Mouse (Mus musculus) small intestine, adult 2 months (tissue): ENCODE results near the gene Dennd4b. TPM values are rescaled to one million over a fixed set of nuclear protein-coding genes. Genes with fewer than 3 reads are reported as not detected.
A peak's percentile ranks its signal among the peaks of the same experiment; 100 is the strongest.

Source experiments
- H3K27ac ChIP-seq: fragments of 200-500 bp; 2 replicates; pipeline ENCODE4 v1.5.1; 2012; ENCODE audit warnings: low read depth, low read length, control low read depth, inconsistent platforms; ENCODE audit not compliant: insufficient read depth
- H3K27me3 ChIP-seq: fragments of 200-500 bp; 2 replicates; pipeline ENCODE4 v1.6.1; 2012; ENCODE audit warnings: mild to moderate bottlenecking, moderate library complexity, low read length, inconsistent platforms; ENCODE audit not compliant: control insufficient read depth, insufficient read depth
- H3K36me3 ChIP-seq: fragments of 200-500 bp; 2 replicates; pipeline ENCODE4 v1.6.1; 2012; ENCODE audit warnings: mild to moderate bottlenecking, low read length, control low read depth, inconsistent platforms; ENCODE audit not compliant: control insufficient read depth, insufficient read depth
- H3K4me1 ChIP-seq: fragments of 200-500 bp; 2 replicates; pipeline ENCODE4 v1.6.1; 2012; ENCODE audit warnings: low read length, inconsistent platforms, mixed read lengths; ENCODE audit not compliant: control insufficient read depth, insufficient read depth, insufficient read length
- H3K4me3 ChIP-seq: fragments of 200-500 bp; 2 replicates; pipeline ENCODE4 v1.5.1; 2012; ENCODE audit warnings: low read depth, mild to moderate bottlenecking, control low read depth, inconsistent platforms, low read length, moderate library complexity
- CTCF ChIP-seq: fragments of 200-500 bp; IDR thresholded peaks from 2 replicates; pipeline ENCODE4 v1.5.1; 2012; ENCODE audit warnings: low read depth, mild to moderate bottlenecking, control low read depth, inconsistent platforms, low read length, moderate library complexity, mixed read lengths; ENCODE audit not compliant: insufficient replicate concordance, insufficient read length; ENCODE audit errors: extremely low read depth
- POLR2A ChIP-seq: fragments of 200-500 bp; IDR thresholded peaks from 2 replicates; pipeline ENCODE4 v1.6.1; 2012; ENCODE audit warnings: low read depth, mild to moderate bottlenecking, control low read depth, inconsistent platforms, low read length, moderate library complexity
- WGBS: fragments of 180-500 bp; shearing (Covaris S2); methylation state at CpG from one replicate; pipeline ENCODE4 v1.1.7; 2018; 5-methylcytosine and 5-hydroxymethylcytosine counted together
- polyA plus RNA-seq: library from polyadenylated mRNA; depleted of rRNA; stranded (reverse); fragments of >200 nt; gene quantifications from 2 replicates; pipeline ENCODE4 v1.2.3, GENCODE M21; 2012

Gene Dennd4b
- polyA plus RNA-seq, 1 experiment, result 14.1 TPM

DNA sequence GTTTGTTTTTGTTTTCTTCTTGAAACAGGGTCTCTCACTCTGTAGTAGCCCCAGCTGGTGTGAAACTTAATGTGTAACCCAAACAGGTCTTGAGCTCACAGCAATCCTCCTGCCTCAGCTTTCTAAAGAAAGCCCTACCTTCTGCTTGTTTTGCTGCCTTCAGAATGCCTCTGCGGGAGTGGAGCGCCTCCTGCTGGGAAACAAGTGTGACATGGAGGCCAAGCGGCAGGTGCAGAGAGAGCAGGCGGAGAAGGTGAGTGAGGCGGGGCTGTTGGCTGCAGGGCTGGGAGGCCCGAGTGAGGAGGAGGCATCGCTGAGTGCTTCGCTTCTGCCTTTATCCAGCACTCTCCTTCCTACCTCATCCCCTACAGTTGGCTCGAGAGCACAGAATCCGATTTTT, 40.7 kb upstream of the Dennd4b start:
- Histone ChIP-seq H3K4me3 (no peak overlapping the region), H3K4me1 (peaks cover 2% of the 10 kb centered on the region; the same call in 1 of the 2 replicates), H3K27me3 (no peaks in the 10 kb centered on the region), H3K27ac (no peak overlapping the region), H3K36me3 (0 out of 2 replicates have a peak, but pooled peaks cover 1% of the 10 kb centered on the region)
- WGBS, result 80% methylated on average over 10 of the region's 10 CpGs
- no peak for TF ChIP-seq POLR2A
- TF ChIP-seq CTCF, result no peak

- whole genome bisulfite sequencing, result 11% methylated on average over 8 of the region's 8 CpGs
- H3K4me3 ChIP-seq, result peak overlapping the region; percentile 82
- peaks cover 19% of the 10 kb centered on the region for H3K36me3 ChIP-seq
- H3K27ac ChIP-seq, result peak overlapping the region; percentile 23; the same call in 1 of the 2 replicates
- no peak for TF ChIP-seq CTCF
- H3K4me1 ChIP-seq, result no peaks in the 10 kb centered on the region
- no peaks in the 10 kb centered on the region for H3K27me3 ChIP-seq
Measured at GRCm38 (mm10) chr3:90231075-90231474, 33.9 kb upstream of the Dennd4b start.

- Histone ChIP-seq H3K4me1 (no peaks in the 10 kb centered on the region), H3K27ac (peak within 1 kb of the TSS; percentile 79), H3K4me3 (peak within 1 kb of the TSS; percentile 82), H3K36me3 (peaks cover 22% of the 10 kb centered on the region), H3K27me3 (no peaks in the 10 kb centered on the region)
- under 1% methylated on average over 61 of the region's 61 CpGs for WGBS
- no peak for TF ChIP-seq CTCF
- peak; percentile 94 for TF ChIP-seq POLR2A
Measured at GRCm38 (mm10) chr3:90231507-90232333, 33.3 kb upstream of the Dennd4b start, which contains the start of gene Jtb. Jtb (plus strand) TSS chr3:90231597.

DNA sequence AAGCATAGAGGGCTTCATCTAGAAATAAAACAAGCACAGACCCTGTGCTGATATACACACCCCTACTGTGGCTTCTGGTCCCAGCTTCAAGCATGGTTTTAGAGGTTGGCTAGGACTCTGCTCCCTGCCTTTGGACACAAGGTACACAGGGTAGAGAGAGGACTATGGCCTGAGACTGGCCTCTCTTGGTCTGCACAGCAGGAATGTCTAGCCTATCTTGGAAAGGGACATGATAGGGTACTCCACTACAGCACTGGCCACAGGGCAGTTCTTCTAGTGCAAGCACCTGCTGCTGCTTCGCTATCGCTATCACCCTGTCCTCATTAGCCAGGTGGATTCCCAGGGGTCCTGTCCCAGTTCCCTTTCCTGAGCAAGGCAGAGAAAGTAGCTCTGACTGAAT, 23.7 kb upstream of the Dennd4b start:
- Histone ChIP-seq H3K27ac (no peak overlapping the region), H3K4me1 (peaks cover 16% of the 10 kb centered on the region; the same call in 1 of the 2 replicates), H3K27me3 (no peaks in the 10 kb centered on the region), H3K36me3 (peaks cover 2% of the 10 kb centered on the region), H3K4me3 (no peak overlapping the region)
- TF ChIP-seq CTCF (no peak), POLR2A (no peak)
- 52% methylated on average over 2 of the region's 2 CpGs for WGBS

DNA sequence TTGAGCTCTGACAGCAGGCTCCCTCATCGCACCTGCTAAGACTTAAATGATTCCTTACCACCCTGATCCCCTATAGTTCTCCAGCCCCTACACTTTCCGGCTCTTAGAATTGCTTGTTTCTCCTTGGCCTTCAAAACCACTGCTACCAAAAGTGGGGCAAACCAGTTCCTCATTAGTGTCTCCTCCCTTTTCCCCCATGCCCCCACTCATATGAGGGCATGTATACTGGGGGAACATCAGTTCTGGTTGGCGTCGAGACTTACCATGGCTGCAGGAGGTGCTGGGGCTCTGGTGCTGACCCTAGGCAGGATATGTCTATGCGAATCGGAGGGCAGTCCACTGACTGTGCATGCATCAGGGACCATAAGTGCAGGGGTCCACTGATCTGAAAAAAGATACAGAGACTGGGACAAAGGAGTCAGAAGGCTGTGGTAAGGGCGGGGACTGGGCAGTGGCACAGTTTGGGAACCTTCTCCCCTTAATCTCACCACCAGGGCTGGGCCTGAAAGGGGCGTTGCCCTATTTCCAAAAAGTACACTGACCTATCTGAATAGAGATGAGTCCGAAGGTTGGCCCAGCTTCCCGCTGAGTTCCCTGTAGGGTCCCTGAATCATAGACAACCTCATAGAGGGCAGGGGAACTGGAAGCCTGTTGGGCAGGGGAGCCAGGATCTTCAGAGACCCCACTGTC, 23.2 kb upstream of the Dennd4b start:
- TF ChIP-seq CTCF, result no peak
- TF ChIP-seq POLR2A, result no peak
- 79% methylated on average over 10 of the region's 10 CpGs for WGBS
- Histone ChIP-seq H3K4me3 (no peak overlapping the region), H3K4me1 (peaks cover 18% of the 10 kb centered on the region; the same call in 1 of the 2 replicates), H3K27me3 (no peaks in the 10 kb centered on the region), H3K36me3 (no peaks in the 10 kb centered on the region), H3K27ac (no peak overlapping the region)

GRCm38 (mm10) chr3:90242984-90243775, 21.8 kb upstream of the Dennd4b start, which contains the start of gene Creb3l4:
Creb3l4 (minus strand) TSS chr3:90243512.
- Histone ChIP-seq H3K4me3 (peak within 1 kb of the TSS; percentile 53), H3K27me3 (no peaks in the 10 kb centered on the region), H3K27ac (peak within 1 kb of the TSS; percentile 33), H3K36me3 (no peaks in the 10 kb centered on the region), H3K4me1 (peaks cover 18% of the 10 kb centered on the region; the same call in 1 of the 2 replicates)
- 9% methylated on average over 19 of the region's 19 CpGs for WGBS
- TF ChIP-seq POLR2A (no peak), CTCF (no peak)
